Mouse (Mus musculus): Measurements from ENCODE around the gene Prickle4. TPM values are rescaled to one million over a fixed set of nuclear protein-coding genes. Genes with fewer than 3 reads are reported as not detected.
"Not testable (repeated sequence)": the region's sequence is repeated elsewhere in the genome, so short reads cannot be mapped to it uniquely, and the experiment has no call there.

The Prickle4 gene
- polyA plus RNA-seq, 1 experiment from 2014 or later: 0.42 TPM

- WGBS: 69% methylated on average over 4 of the region's 4 CpGs
- Histone ChIP-seq H3K4me1 (no peaks in the 10 kb centered on the region), H3K4me2 (no peak overlapping the region), H3K27me3 (replicated peaks) (no peaks in the 10 kb centered on the region), H3K9ac (no peak overlapping the region), H3K9me3 (no peaks in the 10 kb centered on the region), H3K4me3 (replicated peaks) (no peak overlapping the region), H3K36me3 (no peaks in the 10 kb centered on the region), H3K27ac (no peak overlapping the region)
- ATAC-seq (ENCODE audit: insufficient read depth, low FRiP score, low read depth): no peak
Observed at GRCm38 (mm10) chr17:47657901-47658300, 36.6 kb downstream of the Prickle4 start.

- Histone ChIP-seq H3K36me3 (no peaks in the 10 kb centered on the region), H3K4me3 (replicated peaks) (no peak overlapping the region), H3K4me1 (no peaks in the 10 kb centered on the region), H3K9me3 (no peaks in the 10 kb centered on the region), H3K27me3 (replicated peaks) (no peaks in the 10 kb centered on the region), H3K27ac (no peak overlapping the region), H3K4me2 (no peak overlapping the region), H3K9ac (no peak overlapping the region)
- ATAC-seq (ENCODE audit: insufficient read depth, low FRiP score, low read depth): no peak
- 72% methylated on average over 5 of the region's 5 CpGs for WGBS
Observed at GRCm38 (mm10) chr17:47655697-47656096, 38.8 kb downstream of the Prickle4 start.

- WGBS: 93% methylated on average over 8 of the region's 8 CpGs
- H3K9ac ChIP-seq; H3K36me3 ChIP-seq; H3K4me2 ChIP-seq; H3K27me3 ChIP-seq (replicated peaks); H3K9me3 ChIP-seq; H3K4me3 ChIP-seq (replicated peaks); H3K4me1 ChIP-seq; H3K27ac ChIP-seq; ATAC-seq (ENCODE audit: insufficient read depth, low FRiP score, low read depth): not testable (repeated sequence)
Observed at GRCm38 (mm10) chr17:47654346-47654745, 40.2 kb downstream of the Prickle4 start.

GRCm38 (mm10) chr17:47651953-47652352, 42.6 kb downstream of the Prickle4 start:
- no peaks in the 10 kb centered on the region for H3K27me3 ChIP-seq (replicated peaks)
- no peaks in the 10 kb centered on the region for H3K9me3 ChIP-seq
- no peak overlapping the region for H3K4me3 ChIP-seq (replicated peaks)
- no peaks in the 10 kb centered on the region for H3K36me3 ChIP-seq
- H3K4me1 ChIP-seq: no peaks in the 10 kb centered on the region
- ATAC-seq (ENCODE audit: insufficient read depth, low FRiP score, low read depth): no peak
- no peak overlapping the region for H3K4me2 ChIP-seq
- WGBS: 80% methylated on average over 2 of the region's 2 CpGs
- H3K27ac ChIP-seq: no peak overlapping the region
- H3K9ac ChIP-seq: no peak overlapping the region

- WGBS: 64% methylated on average over 4 of the region's 4 CpGs
- Histone ChIP-seq H3K36me3 (no peaks in the 10 kb centered on the region), H3K27ac (no peak overlapping the region), H3K9me3 (no peaks in the 10 kb centered on the region), H3K27me3 (replicated peaks) (no peaks in the 10 kb centered on the region), H3K4me1 (no peaks in the 10 kb centered on the region), H3K9ac (no peak overlapping the region), H3K4me3 (replicated peaks) (no peak overlapping the region), H3K4me2 (no peak overlapping the region)
- ATAC-seq (ENCODE audit: insufficient read depth, low FRiP score, low read depth): no peak
Observed at GRCm38 (mm10) chr17:47648966-47649365, 45.6 kb downstream of the Prickle4 start.

- no peaks in the 10 kb centered on the region for H3K9me3 ChIP-seq
- 86% methylated on average over 1 of the region's 1 CpGs for WGBS
Observed at GRCm38 (mm10) chr17:47646683-47647082, 47.9 kb downstream of the Prickle4 start.

GRCm38 (mm10) chr17:47642992-47643391, 51.5 kb downstream of the Prickle4 start:
- no peak for ATAC-seq (ENCODE audit: insufficient read depth, low FRiP score, low read depth)
- no peaks in the 10 kb centered on the region for H3K36me3 ChIP-seq
- no peak overlapping the region for H3K27ac ChIP-seq
- WGBS: 80% methylated on average over 2 of the region's 2 CpGs
- no peaks in the 10 kb centered on the region for H3K4me1 ChIP-seq
- H3K4me2 ChIP-seq: no peak overlapping the region
- H3K27me3 ChIP-seq (replicated peaks): no peaks in the 10 kb centered on the region
- H3K4me3 ChIP-seq (replicated peaks): no peak overlapping the region
- no peaks in the 10 kb centered on the region for H3K9me3 ChIP-seq
- no peak overlapping the region for H3K9ac ChIP-seq

More at GRCm38 (mm10) chr17:47646683-47647082, 47.9 kb downstream of the Prickle4 start:
- H3K4me1 ChIP-seq: no peaks in the 10 kb centered on the region
- H3K4me3 ChIP-seq (replicated peaks): no peak overlapping the region
- ATAC-seq (ENCODE audit: insufficient read depth, low FRiP score, low read depth): no peak
- H3K27ac ChIP-seq: no peak overlapping the region
- H3K9ac ChIP-seq: no peak overlapping the region
- no peaks in the 10 kb centered on the region for H3K36me3 ChIP-seq
- H3K27me3 ChIP-seq (replicated peaks): no peaks in the 10 kb centered on the region
- H3K4me2 ChIP-seq: no peak overlapping the region

Other genes starting within 250 kb of the Prickle4 start
- 23.3 and 25.2 TPM in 2 replicates for gene Taf8, start 192.4 kb downstream of the Prickle4 start, polyA plus RNA-seq (2015; fragmentation: Nextera tagmentation; extraction: Ambion mirVana)
- gene Ccnd3, start 189.7 kb downstream of the Prickle4 start, polyA plus RNA-seq (2015; fragmentation: Nextera tagmentation; extraction: Ambion mirVana): 391 and 408 TPM in 2 replicates
- 21.2 and 21.4 TPM in 2 replicates for gene Bysl, start 83.2 kb downstream of the Prickle4 start, polyA plus RNA-seq (2015; fragmentation: Nextera tagmentation; extraction: Ambion mirVana)
- gene Med20, start 83.2 kb downstream of the Prickle4 start, polyA plus RNA-seq (2015; fragmentation: Nextera tagmentation; extraction: Ambion mirVana): 38.7 and 39.7 TPM in 2 replicates
- gene Gm20517, start 83.1 kb downstream of the Prickle4 start, polyA plus RNA-seq (2015; fragmentation: Nextera tagmentation; extraction: Ambion mirVana): 1.0 and 1.5 TPM in 2 replicates
- 5.3 and 6.3 TPM in 2 replicates for gene Usp49, start 64.0 kb downstream of the Prickle4 start, polyA plus RNA-seq (2015; fragmentation: Nextera tagmentation; extraction: Ambion mirVana)
- 404 and 405 TPM in 2 replicates for gene Tomm6, start 6.3 kb downstream of the Prickle4 start, polyA plus RNA-seq (2015; fragmentation: Nextera tagmentation; extraction: Ambion mirVana)
- 4.7 TPM in 2 replicates for gene Frs3, start 5.7 kb downstream of the Prickle4 start, polyA plus RNA-seq (2015; fragmentation: Nextera tagmentation; extraction: Ambion mirVana)
- gene Gm21981, start 281 bp downstream of the Prickle4 start, polyA plus RNA-seq (2015; fragmentation: Nextera tagmentation; extraction: Ambion mirVana): 0.19 and 0.27 TPM in 2 replicates
- gene Pgc, start 32.1 kb upstream of the Prickle4 start, polyA plus RNA-seq (2015; fragmentation: Nextera tagmentation; extraction: Ambion mirVana): 52.1 and 71.7 TPM in 2 replicates
- 10.2 and 10.7 TPM in 2 replicates for gene Tfeb, start 42.3 kb upstream of the Prickle4 start, polyA plus RNA-seq (2015; fragmentation: Nextera tagmentation; extraction: Ambion mirVana)
- gene Mdfi, start 140.0 kb upstream of the Prickle4 start, polyA plus RNA-seq (2015; fragmentation: Nextera tagmentation; extraction: Ambion mirVana): 10.3 and 11.2 TPM in 2 replicates
- 25.0 and 30.9 TPM in 2 replicates for gene Foxp4, start 229.9 kb upstream of the Prickle4 start, polyA plus RNA-seq (2015; fragmentation: Nextera tagmentation; extraction: Ambion mirVana)